Mouse (Mus musculus) brain, embryonic 14.5 days (tissue): ENCODE data around the gene Hmga2. TPM values are rescaled to one million over a fixed set of nuclear protein-coding genes. Genes with fewer than 3 reads are reported as not detected.

ENCODE experiments used
- DNase-seq: peaks from one replicate; pipeline ENCODE4 v3.0.0-alpha.2; 2011; ENCODE audit warnings: low read depth
- CTCF ChIP-seq: fragments of 200-500 bp; IDR thresholded peaks from 2 replicates; pipeline ENCODE4 v1.5.1; 2012; ENCODE audit warnings: inconsistent platforms, mild to moderate bottlenecking, moderate library complexity, borderline replicate concordance; ENCODE audit not compliant: insufficient read depth, insufficient read length; ENCODE audit errors: extremely low read depth
- POLR2A ChIP-seq: fragments of 200-500 bp; IDR thresholded peaks from 2 replicates; pipeline ENCODE4 v1.6.1; 2012; ENCODE audit warnings: mild to moderate bottlenecking, inconsistent platforms, borderline replicate concordance; ENCODE audit not compliant: poor library complexity, insufficient read depth, insufficient read length, severe bottlenecking; ENCODE audit errors: extremely low read depth
- polyA plus RNA-seq: library from polyadenylated mRNA; depleted of rRNA; stranded (reverse); fragments of >200 nt; gene quantifications from 2 replicates; pipeline ENCODE4 v1.2.3, GENCODE M21; 2012

Gene Hmga2
- polyA plus RNA-seq, 1 experiment = 8.1 TPM

GRCm38 (mm10) chr10:120432731-120433462, 43.4 kb downstream of the Hmga2 start:
- peak; percentile 55 for DNase-seq
- TF ChIP-seq POLR2A = no peak
- TF ChIP-seq CTCF = no peak

- TF ChIP-seq CTCF (no peak), POLR2A (no peak)
- DNase-seq = no peak
Observed at GRCm38 (mm10) chr10:120432081-120432480, 44.2 kb downstream of the Hmga2 start.

- peak; percentile 61 for DNase-seq
- peak; percentile 57; the same call in 1 of the 2 replicates for TF ChIP-seq CTCF
- no peak for TF ChIP-seq POLR2A
Observed at GRCm38 (mm10) chr10:120431435-120431834, 44.8 kb downstream of the Hmga2 start.

- no peak for DNase-seq
- TF ChIP-seq POLR2A (no peak), CTCF (no peak)
Observed at GRCm38 (mm10) chr10:120430422-120430821, 45.8 kb downstream of the Hmga2 start.

GRCm38 (mm10) chr10:120429758-120430259, 46.5 kb downstream of the Hmga2 start:
- no peak for DNase-seq
- no peak for TF ChIP-seq POLR2A
- no peak for TF ChIP-seq CTCF

- TF ChIP-seq POLR2A (no peak), CTCF (no peak)
- DNase-seq = no peak
Observed at GRCm38 (mm10) chr10:120429199-120429551, 47.1 kb downstream of the Hmga2 start.

GRCm38 (mm10) chr10:120428430-120429198, 47.7 kb downstream of the Hmga2 start:
- no peak for TF ChIP-seq CTCF
- no peak for TF ChIP-seq POLR2A
- DNase-seq = peak; percentile 85

- peak; percentile 45 for DNase-seq
- TF ChIP-seq POLR2A = no peak
- TF ChIP-seq CTCF = no peak
Observed at GRCm38 (mm10) chr10:120426086-120426610, 50.1 kb downstream of the Hmga2 start.

GRCm38 (mm10) chr10:120424015-120424414, 52.3 kb downstream of the Hmga2 start:
- TF ChIP-seq CTCF (no peak), POLR2A (no peak)
- no peak for DNase-seq

- DNase-seq = no peak
- TF ChIP-seq CTCF (no peak), POLR2A (no peak)
Observed at GRCm38 (mm10) chr10:120423256-120423655, 53.0 kb downstream of the Hmga2 start.

GRCm38 (mm10) chr10:120422820-120423219, 53.4 kb downstream of the Hmga2 start:
- TF ChIP-seq CTCF = no peak
- TF ChIP-seq POLR2A = no peak
- peak; percentile 54 for DNase-seq

GRCm38 (mm10) chr10:120422050-120422449, 54.2 kb downstream of the Hmga2 start:
- DNase-seq = peak; percentile 97
- no peak for TF ChIP-seq CTCF
- no peak for TF ChIP-seq POLR2A

GRCm38 (mm10) chr10:120420971-120421629, 55.2 kb downstream of the Hmga2 start:
- no peak for DNase-seq
- TF ChIP-seq POLR2A = no peak
- TF ChIP-seq CTCF = no peak

- DNase-seq = peak; percentile 53
- no peak for TF ChIP-seq CTCF
- TF ChIP-seq POLR2A = no peak
Observed at GRCm38 (mm10) chr10:120418738-120419523, 57.3 kb downstream of the Hmga2 start.
